In the genomic region with DNA sequence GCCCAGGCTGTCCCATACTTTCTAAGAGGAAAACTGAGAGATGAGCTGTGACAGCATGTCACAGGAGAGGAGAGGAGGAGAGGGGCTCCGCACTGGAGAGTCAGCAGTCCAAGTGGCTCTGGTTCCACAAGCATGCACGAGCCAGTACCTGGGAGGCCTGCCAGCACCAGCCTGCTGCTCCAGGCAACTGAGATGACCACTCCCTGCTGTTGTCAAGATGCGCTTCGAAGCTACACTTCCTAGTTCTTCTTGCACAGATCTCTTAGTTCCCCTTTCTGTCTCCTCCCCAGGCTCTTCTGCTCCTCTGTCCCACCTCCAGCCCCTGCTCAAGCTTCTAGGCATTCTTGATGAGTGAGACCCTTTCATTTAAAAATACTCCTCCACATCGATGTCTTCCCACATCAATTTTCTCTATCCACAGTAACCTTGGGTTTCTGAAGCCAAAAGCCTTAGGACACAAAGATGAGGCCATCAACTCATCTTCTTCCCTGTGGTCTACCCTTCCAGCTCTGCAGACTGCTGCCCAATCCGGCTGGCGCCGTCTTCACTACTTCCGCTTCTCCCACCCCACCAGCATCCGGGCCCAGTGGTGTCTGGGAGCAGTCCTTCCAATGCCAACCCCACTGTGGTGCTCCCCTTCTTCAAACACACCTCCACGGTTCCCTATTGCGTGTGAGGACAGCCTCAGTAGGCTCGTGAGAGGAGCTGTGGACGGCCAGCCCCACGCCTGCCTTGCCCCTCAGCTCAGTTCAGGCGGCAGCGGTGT, we compare ENCODE assay signal across 8 mouse cellular contexts. TPM values are rescaled to one million over a fixed set of nuclear protein-coding genes. Genes with fewer than 3 reads are reported as not detected.
DNase-seq lines count a peak whose midpoint lies in the region; ATAC-seq lines count a peak whose summit lies in the region.

No protein-coding gene starts in this region.

- ATAC-seq in erythroblast, adult 5-6 weeks (replicated peaks; ENCODE audit: low FRiP score, poor library complexity, severe bottlenecking): no peak

- DNase-seq in left cerebral cortex, postnatal 4 days: peak; percentile 89
- no peak for DNase-seq in left cerebral cortex, adult 11 months (ENCODE audit: low spot score)
- DNase-seq in cerebellum, adult 9-10 months: peak; percentile 92
- DNase-seq in heart, postnatal 4 days: peak; percentile 38
- peak; percentile 49 for DNase-seq in right cerebral cortex, postnatal 14 days
- no peak for DNase-seq in embryo, embryonic 10 days (ENCODE audit: low spot score)
- DNase-seq in retina, embryonic 14.5 days (ENCODE audit: low spot score): no peak

- intact Hi-C loops in left cerebral cortex, postnatal 4 days (cut with DNase I): no loop called here

RNA-seq across cellular contexts. Expression of a gene that starts 17.5 kb away (rescaled TPM):
- 10 to 100 TPM; 36.7 to 38.7 TPM for total RNA-seq in left cerebral cortex, postnatal 4 days (2021)
- 10 to 100 TPM; 27.1 to 29.2 TPM for total RNA-seq in heart, postnatal 4 days (2021)
- total RNA-seq in erythroblast, adult 5-6 weeks (2015; ENCODE audit: low replicate concordance): 0.42 and 7.9 TPM in 2 replicates
- 2.2 and 2.6 TPM in 2 replicates for total RNA-seq in erythroblast, adult 5-6 weeks (2017; ENCODE audit: low replicate concordance)

RNA-seq across cellular contexts. Expression of a gene that starts 27.6 kb away (rescaled TPM):
- total RNA-seq in left cerebral cortex, postnatal 4 days (2021): 10 to 100 TPM; 88.8 to 91.8 TPM
- total RNA-seq in heart, postnatal 4 days (2021): 10 to 100 TPM; 36.7 to 38.6 TPM
- total RNA-seq in erythroblast, adult 5-6 weeks (2015; ENCODE audit: low replicate concordance): 21.5 and 27.2 TPM in 2 replicates
- 56.9 and 76.8 TPM in 2 replicates for total RNA-seq in erythroblast, adult 5-6 weeks (2017; ENCODE audit: low replicate concordance)

Comparison
In these comparisons a context has a peak if more than half of its experiments do, and no peak if none do; other contexts are left out.
1. DNase-seq: peak in left cerebral cortex, postnatal 4 days (single experiment), cerebellum, adult 9-10 months (single experiment), heart, postnatal 4 days (single experiment) and right cerebral cortex, postnatal 14 days (single experiment); none in left cerebral cortex, adult 11 months (single experiment), embryo, embryonic 10 days (single experiment) and retina, embryonic 14.5 days (single experiment).